Mouse (Mus musculus) embryonic facial prominence, embryonic 10.5 days (tissue): ENCODE measurements around the gene 9530053A07Rik. TPM values are rescaled to one million over a fixed set of nuclear protein-coding genes. Genes with fewer than 3 reads are reported as not detected.
"Not testable (repeated sequence)": the region's sequence is repeated elsewhere in the genome, so short reads cannot be mapped to it uniquely, and the experiment has no call there.

ENCODE experiments used
- DNase-seq: peaks from one replicate; pipeline ENCODE4 v3.0.0-alpha.2; 2017; ENCODE audit warnings: low spot score
- H3K27ac ChIP-seq: fragments of 300-500 bp; sonication (generic); replicated peaks from 2 replicates; pipeline ENCODE4 v1.5.1; 2016; ENCODE audit warnings: mild to moderate bottlenecking
- H3K27me3 ChIP-seq: fragments of 300-500 bp; sonication (generic); replicated peaks from 2 replicates; pipeline ENCODE4 v1.6.1; 2016; ENCODE audit warnings: low read depth, mild to moderate bottlenecking; ENCODE audit not compliant: poor library complexity, severe bottlenecking
- H3K36me3 ChIP-seq: fragments of 300-500 bp; sonication (generic); replicated peaks from 2 replicates; pipeline ENCODE4 v1.6.1; 2016; ENCODE audit warnings: mild to moderate bottlenecking, moderate library complexity
- H3K4me1 ChIP-seq: fragments of 300-500 bp; sonication (generic); 2 replicates; pipeline ENCODE4 v1.6.1; 2016
- H3K4me3 ChIP-seq: fragments of 300-500 bp; sonication (generic); 2 replicates; pipeline ENCODE4 v1.5.1; 2016; ENCODE audit warnings: mild to moderate bottlenecking, moderate library complexity
- H3K9me3 ChIP-seq: fragments of 300-500 bp; sonication (generic); 2 replicates; pipeline ENCODE4 v1.6.1; 2016; ENCODE audit warnings: mild to moderate bottlenecking
- WGBS: fragments of 180-500 bp; shearing (Covaris S2); methylation state at CpG from one replicate; pipeline ENCODE4 v1.1.7; 2016; 5-methylcytosine and 5-hydroxymethylcytosine counted together
- polyA plus RNA-seq: library from polyadenylated mRNA; unstranded; fragments of >200 nt; fragmentation: Nextera tagmentation; extraction: Ambion mirVana; gene quantifications from 2 replicates; pipeline ENCODE4 v1.2.1, GENCODE M21; 2016

Gene 9530053A07Rik
- polyA plus RNA-seq, 1 experiment from 2014 or later = 0.06 TPM

DNA sequence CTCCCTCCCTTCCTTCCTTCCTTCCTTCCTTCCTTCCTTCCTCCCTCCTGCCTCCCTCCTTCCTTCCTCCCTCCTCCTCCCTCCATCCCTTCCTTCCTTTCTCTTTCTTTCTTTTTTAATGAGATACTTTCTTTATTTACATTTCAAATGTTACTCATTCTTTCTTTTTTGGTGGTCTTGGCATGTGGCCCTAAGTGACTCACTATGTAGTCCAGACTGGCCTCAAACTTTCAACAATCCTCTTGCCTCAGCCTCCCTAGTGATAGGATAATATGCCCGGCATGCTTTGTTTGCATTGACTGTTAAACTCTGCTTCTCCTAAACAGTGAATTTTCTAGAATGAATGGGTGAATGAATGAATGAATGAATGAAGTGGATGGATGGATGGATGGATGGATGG is 20.6 kb downstream of the 9530053A07Rik start:
- Histone ChIP-seq H3K4me1 (peaks cover 13% of the 10 kb centered on the region), H3K27ac (no peak overlapping the region), H3K4me3 (no peak overlapping the region), H3K36me3 (no peaks in the 10 kb centered on the region), H3K9me3 (no peaks in the 10 kb centered on the region), H3K27me3 (0 out of 2 replicates have a peak, but pooled peaks cover 9% of the 10 kb centered on the region)
- WGBS = 88% methylated on average over 1 of the region's 1 CpGs
- DNase-seq = no peak

DNA sequence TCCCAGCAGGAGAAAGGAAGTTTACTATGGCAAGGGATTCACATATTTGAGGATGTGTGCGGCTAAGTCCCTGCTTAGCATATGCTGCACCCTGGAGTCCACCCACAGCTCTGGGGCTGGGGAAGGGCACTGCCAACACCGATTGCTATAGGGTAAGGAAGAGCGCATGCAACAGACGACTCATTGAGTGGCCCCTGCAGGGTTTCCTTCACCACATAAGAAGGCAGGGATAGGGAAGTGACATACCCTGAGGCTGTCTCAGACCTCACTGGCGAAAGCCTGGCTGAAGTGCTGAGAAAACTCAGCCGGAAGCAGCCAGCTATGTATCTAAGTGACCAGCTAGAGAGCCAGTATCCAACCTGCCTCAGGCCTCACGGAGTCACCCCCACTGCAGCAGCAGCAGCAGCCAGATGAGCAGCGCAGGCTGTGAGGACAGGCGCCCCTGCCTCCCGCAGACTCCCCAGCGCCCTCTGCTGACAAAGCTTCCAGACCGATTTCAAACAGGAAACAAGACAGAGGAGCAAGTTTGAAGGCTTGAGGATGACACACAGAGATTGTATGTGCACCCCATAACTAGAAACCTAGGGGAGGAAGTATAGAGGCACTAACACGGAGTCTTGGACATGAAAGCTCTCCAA is 22.4 kb downstream of the 9530053A07Rik start:
- Histone ChIP-seq H3K9me3 (no peaks in the 10 kb centered on the region), H3K4me3 (no peak overlapping the region; the same call in 1 of the 2 replicates), H3K27me3 (0 out of 2 replicates have a peak, but pooled peaks cover 9% of the 10 kb centered on the region), H3K27ac (no peak overlapping the region; the same call in 1 of the 2 replicates), H3K36me3 (no peaks in the 10 kb centered on the region), H3K4me1 (peaks cover 13% of the 10 kb centered on the region)
- peak; percentile 69 for DNase-seq
- WGBS = 14% methylated on average over 13 of the region's 13 CpGs

DNA sequence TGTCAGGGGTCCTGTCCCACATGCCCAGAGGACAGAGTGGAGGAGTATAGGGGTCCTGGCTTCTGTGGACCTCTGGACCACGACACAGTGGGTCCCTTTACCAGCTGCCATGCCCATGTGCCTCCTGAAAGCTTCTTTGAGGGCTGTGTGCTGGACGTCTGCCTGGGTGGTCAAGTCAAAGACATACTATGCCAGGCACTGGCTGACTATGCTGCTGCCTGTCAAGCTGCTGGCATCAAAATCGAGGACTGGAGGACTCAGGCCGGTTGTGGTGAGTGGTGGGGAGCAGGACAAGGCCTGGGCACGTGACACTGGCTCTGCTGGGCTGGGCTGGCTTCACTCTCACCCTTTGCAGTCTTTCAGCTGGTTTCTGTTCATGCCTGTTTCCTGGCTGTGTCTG is 24.3 kb downstream of the 9530053A07Rik start:
- not testable (repeated sequence) for DNase-seq, H3K4me1 ChIP-seq, H3K27me3 ChIP-seq, H3K9me3 ChIP-seq, H3K4me3 ChIP-seq, H3K27ac ChIP-seq, H3K36me3 ChIP-seq
- WGBS = 59% methylated on average over 5 of the region's 5 CpGs

DNA sequence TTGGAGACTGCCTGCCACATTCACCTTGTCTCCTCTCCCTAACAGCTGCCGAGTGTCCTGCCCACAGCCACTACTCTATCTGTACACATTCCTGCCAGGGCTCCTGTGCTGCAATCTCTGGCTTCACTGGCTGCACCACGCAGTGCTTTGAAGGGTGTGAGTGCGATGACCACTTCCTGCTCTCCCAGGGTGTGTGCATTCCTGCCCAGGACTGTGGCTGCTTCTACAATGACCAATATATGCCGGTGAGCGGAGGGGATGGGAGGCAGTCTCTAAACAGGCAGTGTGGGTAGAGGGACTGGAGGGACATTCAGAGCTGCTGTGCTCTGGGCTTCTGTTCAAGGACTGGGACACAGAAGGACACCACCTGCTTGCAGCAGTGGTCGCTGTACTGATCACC is 30.0 kb downstream of the 9530053A07Rik start:
- 63% methylated on average over 6 of the region's 6 CpGs for WGBS
- H3K36me3 ChIP-seq = no peaks in the 10 kb centered on the region
- DNase-seq = no peak
- H3K27ac ChIP-seq = no peak overlapping the region
- peaks cover 5% of the 10 kb centered on the region; the same call in 1 of the 2 replicates for H3K4me1 ChIP-seq
- H3K9me3 ChIP-seq = no peaks in the 10 kb centered on the region
- H3K4me3 ChIP-seq = no peak overlapping the region
- no peaks in the 10 kb centered on the region for H3K27me3 ChIP-seq

DNA sequence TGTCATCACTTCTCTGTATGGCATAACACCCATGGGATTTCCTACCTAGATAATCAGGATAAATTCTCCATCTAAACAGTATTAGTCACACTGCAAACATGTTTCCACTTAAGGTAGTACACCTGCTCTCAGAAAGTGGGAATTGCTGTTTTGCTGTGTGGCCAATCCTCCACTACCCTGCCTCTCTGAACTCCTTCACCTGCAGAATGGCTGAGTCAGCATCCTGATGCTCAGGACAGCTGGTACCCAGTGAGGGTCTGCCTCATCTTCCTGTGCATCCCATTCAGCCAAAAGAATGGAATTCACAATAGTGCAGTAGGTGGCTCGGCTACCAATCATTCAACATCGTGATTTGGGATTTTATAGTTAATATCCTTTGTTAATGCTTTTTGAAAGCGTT is 30.6 kb downstream of the 9530053A07Rik start:
- 84% methylated on average over 3 of the region's 3 CpGs for WGBS
- no peaks in the 10 kb centered on the region for H3K27me3 ChIP-seq
- H3K36me3 ChIP-seq = no peaks in the 10 kb centered on the region
- H3K27ac ChIP-seq = no peak overlapping the region
- H3K9me3 ChIP-seq = no peaks in the 10 kb centered on the region
- no peak overlapping the region for H3K4me3 ChIP-seq
- peaks cover 5% of the 10 kb centered on the region; the same call in 1 of the 2 replicates for H3K4me1 ChIP-seq
- DNase-seq = no peak

DNA sequence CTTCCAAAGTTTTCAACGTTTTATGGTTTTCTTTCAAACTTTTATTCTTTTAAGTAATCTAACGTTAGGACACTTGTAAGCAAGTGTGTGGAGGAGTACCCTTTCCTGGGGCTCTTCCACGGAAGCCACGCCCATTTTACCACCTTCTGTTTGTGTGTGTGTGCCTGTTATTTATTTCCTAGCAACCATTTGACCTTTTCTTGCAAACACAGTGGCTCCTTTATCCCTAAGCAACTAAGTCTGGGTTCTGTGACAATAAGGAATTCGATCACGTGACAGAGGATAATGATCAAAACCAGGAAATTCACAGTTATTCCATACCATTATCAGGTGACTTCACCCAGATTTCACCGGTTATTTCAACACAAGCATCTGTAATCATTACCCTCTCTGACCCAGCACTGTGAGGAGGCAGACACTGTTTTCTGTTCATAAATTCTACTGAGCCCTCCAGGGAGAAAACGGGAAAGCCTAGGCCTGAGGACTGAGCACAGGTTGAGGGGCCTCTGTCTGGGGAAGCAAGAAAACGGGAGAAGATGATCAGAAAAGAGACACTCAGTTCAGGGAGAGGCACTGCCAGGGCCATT is 32.0 kb downstream of the 9530053A07Rik start:
- Histone ChIP-seq H3K4me3 (no peak overlapping the region), H3K36me3 (no peaks in the 10 kb centered on the region), H3K27ac (no peak overlapping the region), H3K27me3 (no peaks in the 10 kb centered on the region), H3K9me3 (peaks cover 6% of the 10 kb centered on the region; the same call in 1 of the 2 replicates), H3K4me1 (peaks cover 5% of the 10 kb centered on the region; the same call in 1 of the 2 replicates)
- DNase-seq = no peak
- WGBS = 65% methylated on average over 9 of the region's 9 CpGs

DNA sequence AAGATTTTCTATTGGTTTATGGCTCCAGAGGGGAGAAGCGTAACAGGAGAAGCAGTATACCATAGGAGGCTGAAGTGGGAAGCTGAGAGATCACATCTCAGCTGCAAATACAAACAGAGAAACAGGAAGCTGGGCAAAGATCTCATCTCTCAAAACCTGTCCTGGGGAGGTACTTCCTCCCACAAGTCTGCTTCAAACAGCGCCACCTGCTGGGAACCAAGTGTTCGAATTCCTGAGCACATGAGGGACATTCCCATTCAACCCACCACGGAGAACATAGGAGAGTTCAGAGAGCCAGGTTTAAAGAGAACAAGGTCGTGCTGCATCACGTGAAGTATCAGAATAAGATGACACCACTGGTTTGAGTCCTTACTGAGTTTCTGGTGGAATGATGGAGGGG is 36.1 kb downstream of the 9530053A07Rik start:
- Histone ChIP-seq H3K4me3 (no peak overlapping the region), H3K9me3 (peaks cover 6% of the 10 kb centered on the region; the same call in 1 of the 2 replicates), H3K27me3 (no peaks in the 10 kb centered on the region), H3K27ac (no peak overlapping the region), H3K4me1 (peaks cover 14% of the 10 kb centered on the region), H3K36me3 (no peaks in the 10 kb centered on the region)
- DNase-seq = no peak
- 78% methylated on average over 6 of the region's 6 CpGs for WGBS

DNA sequence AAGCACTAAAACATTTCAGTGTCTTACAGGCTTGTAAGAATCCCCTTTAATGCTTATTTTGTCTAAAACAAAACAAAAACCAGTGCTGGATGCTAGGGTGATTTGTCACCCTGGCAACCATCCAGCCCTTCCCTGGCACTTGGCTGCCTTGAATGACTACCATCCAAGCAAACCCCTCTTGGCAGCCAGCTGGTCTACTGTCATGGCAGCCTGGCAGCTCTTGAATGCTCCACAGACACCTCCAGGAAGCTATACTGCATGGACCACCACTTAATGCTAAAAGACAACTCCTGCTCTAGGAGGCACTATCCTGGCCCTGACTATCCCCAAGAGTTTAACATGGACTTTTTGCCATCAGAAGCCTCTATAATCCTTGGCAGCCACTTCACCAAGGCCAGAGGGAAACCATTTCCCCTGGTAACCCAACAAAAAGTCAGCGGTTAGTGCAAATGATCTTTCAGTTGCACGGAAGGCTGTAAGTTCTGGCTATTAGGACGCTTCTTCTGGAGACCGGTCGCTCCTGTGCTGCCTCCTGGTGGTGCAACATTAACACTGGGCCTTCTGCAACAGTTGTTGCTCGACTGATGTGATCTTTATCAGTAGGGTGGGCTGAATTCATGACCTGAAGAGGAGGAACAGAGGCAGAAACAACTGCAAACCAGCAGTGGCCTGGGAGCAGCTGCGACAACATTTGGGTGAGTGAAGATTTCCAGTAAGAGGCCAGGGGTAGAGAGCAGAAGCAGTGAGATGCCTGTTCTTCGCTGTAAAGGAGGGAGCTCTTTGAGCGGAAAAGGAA is 39.3 kb downstream of the 9530053A07Rik start:
- Histone ChIP-seq H3K27ac (peak overlapping the region; percentile 88), H3K27me3 (no peaks in the 10 kb centered on the region), H3K9me3 (peaks cover 6% of the 10 kb centered on the region; the same call in 1 of the 2 replicates), H3K36me3 (peaks cover 3% of the 10 kb centered on the region; the same call in 1 of the 2 replicates), H3K4me3 (peak overlapping the region; percentile 94), H3K4me1 (peaks cover 30% of the 10 kb centered on the region)
- WGBS = 13% methylated on average over 9 of the region's 9 CpGs
- DNase-seq = peak; percentile 79

DNA sequence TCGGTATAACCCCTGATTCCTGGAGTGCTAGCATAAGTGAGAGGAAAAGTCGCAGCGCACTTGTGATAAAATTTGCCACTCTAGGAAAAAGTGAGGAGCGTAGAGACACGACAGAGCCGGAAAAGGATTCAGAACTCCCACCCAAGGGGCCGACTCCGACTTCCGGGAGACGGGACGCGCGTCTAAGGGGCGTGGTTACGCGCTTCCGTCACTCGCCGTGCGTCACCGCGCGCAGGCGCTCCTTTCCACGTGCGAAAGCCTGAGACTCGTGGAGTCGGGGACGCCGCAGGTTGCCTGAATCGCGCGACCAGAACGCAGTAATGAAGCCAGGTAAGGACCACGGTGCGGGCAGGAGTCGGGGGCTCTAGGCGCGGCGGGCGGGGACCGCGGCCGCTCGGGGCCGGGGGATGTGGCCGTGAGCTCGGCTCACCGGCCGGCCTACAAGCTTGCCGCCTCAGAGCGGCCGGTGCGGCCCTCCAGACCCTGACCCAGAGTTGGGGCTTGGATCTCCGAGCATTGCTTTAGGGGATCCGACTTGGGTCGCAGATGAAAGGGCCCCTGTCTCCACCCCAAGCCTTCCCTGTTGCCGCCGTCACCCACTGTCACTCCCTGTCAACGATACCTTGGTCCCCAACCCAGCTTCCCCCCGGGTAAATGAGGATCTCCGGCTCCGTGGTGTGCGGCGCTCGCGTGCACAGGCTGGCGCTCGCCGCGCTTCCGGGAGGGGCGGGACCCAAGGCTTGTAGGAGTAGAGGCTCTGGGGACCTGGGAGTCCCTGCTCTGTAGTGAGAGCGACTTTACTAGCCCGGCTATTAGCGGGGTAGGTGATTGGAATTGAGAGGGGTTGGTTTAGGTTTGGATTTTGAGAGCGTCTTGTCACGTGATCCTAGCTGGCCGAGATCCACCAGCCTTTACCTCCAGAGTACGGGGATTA is 40.5 kb downstream of the 9530053A07Rik start, which contains the start of gene Fbl:
TSS of gene Fbl (plus strand) at position 222 of the 934 bp plus-strand sequence.
- WGBS = under 1% methylated on average over 80 of the region's 80 CpGs
- Histone ChIP-seq H3K9me3 (peaks cover 6% of the 10 kb centered on the region; the same call in 1 of the 2 replicates), H3K27me3 (no peaks in the 10 kb centered on the region), H3K27ac (peak within 1 kb of the TSS; percentile 88), H3K4me1 (peaks cover 30% of the 10 kb centered on the region), H3K4me3 (peak within 1 kb of the TSS; percentile 94), H3K36me3 (peaks cover 15% of the 10 kb centered on the region)
- peak; percentile 95 for DNase-seq

DNA sequence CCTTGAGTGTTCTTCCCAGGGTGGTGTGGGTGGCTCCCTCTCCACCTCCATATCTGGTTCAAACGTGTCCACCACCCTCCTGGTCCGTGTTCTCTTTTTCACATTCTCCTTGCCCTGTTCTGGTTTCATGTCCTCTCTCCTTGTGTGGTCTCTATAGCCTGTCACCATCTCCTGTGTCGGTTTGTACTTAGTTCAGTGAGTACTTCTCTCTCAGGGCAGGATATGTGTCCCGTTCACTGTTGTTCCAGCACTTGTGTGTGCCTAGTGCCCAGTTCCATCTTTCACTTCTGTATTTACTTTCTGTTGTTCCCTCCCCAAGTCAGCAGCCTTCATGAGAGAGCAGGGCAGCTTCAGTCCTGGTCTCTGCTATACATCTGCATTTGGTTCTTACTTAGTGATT is 46.1 kb downstream of the 9530053A07Rik start:
- Histone ChIP-seq H3K4me3 (no peak overlapping the region), H3K9me3 (no peaks in the 10 kb centered on the region), H3K36me3 (peaks cover 63% of the 10 kb centered on the region), H3K27me3 (no peaks in the 10 kb centered on the region), H3K4me1 (peaks cover 23% of the 10 kb centered on the region), H3K27ac (no peak overlapping the region)
- DNase-seq = no peak
- 85% methylated on average over 4 of the region's 4 CpGs for WGBS

DNA sequence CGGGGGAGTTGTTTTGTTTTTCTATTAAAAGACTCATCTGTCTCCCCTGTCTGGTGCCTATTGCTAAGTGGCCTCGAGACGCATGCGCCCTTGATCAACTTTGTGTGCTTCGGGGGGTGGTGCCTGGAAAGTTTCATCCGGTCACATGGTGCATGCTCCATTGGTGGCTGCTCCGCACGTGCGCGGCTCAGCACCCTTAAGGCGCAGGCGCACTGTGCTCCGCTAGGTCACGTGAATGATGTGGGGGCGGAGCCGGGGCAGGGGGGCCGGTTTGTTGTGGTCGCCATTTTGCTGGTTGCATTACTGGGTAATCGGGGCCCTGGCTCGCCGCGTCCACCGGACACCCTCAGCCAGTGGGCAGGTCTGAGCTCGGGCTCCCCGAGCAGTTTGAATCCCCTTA is 50.0 kb downstream of the 9530053A07Rik start, which contains the start of gene Dyrk1b:
TSS of gene Dyrk1b (plus strand) at position 242 of the 400 bp plus-strand sequence.
- Histone ChIP-seq H3K9me3 (no peaks in the 10 kb centered on the region), H3K27ac (peak within 1 kb of the TSS; percentile 99), H3K4me3 (peak within 1 kb of the TSS; percentile 87), H3K36me3 (peaks cover 86% of the 10 kb centered on the region), H3K4me1 (peaks cover 19% of the 10 kb centered on the region), H3K27me3 (no peaks in the 10 kb centered on the region)
- WGBS = under 1% methylated on average over 25 of the region's 25 CpGs
- peak; percentile 99 for DNase-seq
